Mouse (Mus musculus) intestine, embryonic 14.5 days (tissue): ENCODE measurements around the gene Lypd3. TPM values are rescaled to one million over a fixed set of nuclear protein-coding genes. Genes with fewer than 3 reads are reported as not detected.

Experiments used
- polyA plus RNA-seq: library from polyadenylated mRNA; unstranded; fragments of >200 nt; fragmentation: Nextera tagmentation; extraction: Ambion mirVana; gene quantifications from 2 replicates; pipeline ENCODE4 v1.2.1, GENCODE M21; 2014

Lypd3 gene
- polyA plus RNA-seq, 1 experiment from 2014 or later: 0.77 TPM

Other genes starting within 250 kb of the Lypd3 start
- gene Smg9, start 236.9 kb upstream of the Lypd3 start, polyA plus RNA-seq: 24.0 and 24.5 TPM in 2 replicates
- not detected in 2 replicates for gene Irgc1, start 184.3 kb upstream of the Lypd3 start, polyA plus RNA-seq
- gene Plaur, start 174.1 kb upstream of the Lypd3 start, polyA plus RNA-seq: 10.0 and 10.7 TPM in 2 replicates
- gene Cadm4, start 154.5 kb upstream of the Lypd3 start, polyA plus RNA-seq: 0.64 and 1.7 TPM in 2 replicates
- 30.3 and 33.7 TPM in 2 replicates for gene Zfp428, start 129.5 kb upstream of the Lypd3 start, polyA plus RNA-seq
- gene AC161166.1, start 124.1 kb upstream of the Lypd3 start, polyA plus RNA-seq: 0.40 and 0.46 TPM in 2 replicates
- gene Irgq, start 105.9 kb upstream of the Lypd3 start, polyA plus RNA-seq: 6.3 and 7.3 TPM in 2 replicates
- not detected in 2 replicates for gene Pinlyp, start 90.4 kb upstream of the Lypd3 start, polyA plus RNA-seq
- 91.5 and 108 TPM in 2 replicates for gene Xrcc1, start 90.3 kb upstream of the Lypd3 start, polyA plus RNA-seq
- 42.9 and 46.5 TPM in 2 replicates for gene Ethe1, start 49.0 kb upstream of the Lypd3 start, polyA plus RNA-seq
- gene Zfp575, start 48.9 kb upstream of the Lypd3 start, polyA plus RNA-seq: 3.1 and 3.6 TPM in 2 replicates
- 0.31 and 0.38 TPM in 2 replicates for gene Phldb3, start 25.8 kb upstream of the Lypd3 start, polyA plus RNA-seq
- gene Tex101, start 40.1 kb downstream of the Lypd3 start, polyA plus RNA-seq: not detected in 2 replicates
- not detected in 2 replicates for gene BC049730, start 72.7 kb downstream of the Lypd3 start, polyA plus RNA-seq
- not detected in 2 replicates for gene Gm4763, start 90.4 kb downstream of the Lypd3 start, polyA plus RNA-seq
- 0.11 and 0.50 TPM in 2 replicates for gene Cd177, start 123.8 kb downstream of the Lypd3 start, polyA plus RNA-seq
- not detected in 2 replicates for gene Ceacam10, start 140.7 kb downstream of the Lypd3 start, polyA plus RNA-seq
- 14.2 and 16.7 TPM in 2 replicates for gene Gm9844, start 225.7 kb downstream of the Lypd3 start, polyA plus RNA-seq
- not detected in 2 replicates for gene Lypd4, start 233.4 kb downstream of the Lypd3 start, polyA plus RNA-seq
- gene Dmrtc2, start 233.5 kb downstream of the Lypd3 start, polyA plus RNA-seq: not detected in 2 replicates
- gene Rps19, start 247.8 kb downstream of the Lypd3 start, polyA plus RNA-seq: 3,468 and 3,555 TPM in 2 replicates